Mouse (Mus musculus) MN1 (cell line): ENCODE data around the gene Ano8.
"Not testable (repeated sequence)": the region's sequence is repeated elsewhere in the genome, so short reads cannot be mapped to it uniquely, and the experiment has no call there.

Experiments
- DNase-seq: peaks from one replicate; pipeline ENCODE4 v3.0.0-alpha.2; 2016; ENCODE audit warnings: low spot score

Ano8 gene

GRCm38 (mm10) chr8:71485142-71486135 lies at the start of gene Ano8:
TSS of gene Ano8 (minus strand) at chr8:71485963.
- DNase-seq: peak; percentile 93

- DNase-seq: no peak
Measured at GRCm38 (mm10) chr8:71534263-71534810, 48.6 kb upstream of the Ano8 start.

- not testable (repeated sequence) for DNase-seq
Measured at GRCm38 (mm10) chr8:71530735-71531467, 45.1 kb upstream of the Ano8 start.

- no peak for DNase-seq
Measured at GRCm38 (mm10) chr8:71528362-71529073, 42.8 kb upstream of the Ano8 start.

- DNase-seq: no peak
Measured at GRCm38 (mm10) chr8:71527162-71527870, 41.6 kb upstream of the Ano8 start.

- no peak for DNase-seq
Measured at GRCm38 (mm10) chr8:71526272-71526671, 40.5 kb upstream of the Ano8 start.

GRCm38 (mm10) chr8:71525226-71526050 lies 39.7 kb upstream of the Ano8 start, which contains the start of gene Ccdc194:
TSS of gene Ccdc194 (minus strand) at chr8:71525711.
- DNase-seq: no peak

GRCm38 (mm10) chr8:71521634-71522033 lies 35.9 kb upstream of the Ano8 start:
- DNase-seq: peak; percentile 99

GRCm38 (mm10) chr8:71519037-71519825 lies 33.5 kb upstream of the Ano8 start:
- peak; percentile 90 for DNase-seq

- DNase-seq: no peak
Measured at GRCm38 (mm10) chr8:71516786-71517185, 31.0 kb upstream of the Ano8 start.

GRCm38 (mm10) chr8:71515043-71515442 lies 29.3 kb upstream of the Ano8 start:
- DNase-seq: no peak

- DNase-seq: no peak
Measured at GRCm38 (mm10) chr8:71513018-71513754, 27.4 kb upstream of the Ano8 start.

GRCm38 (mm10) chr8:71511644-71512043 lies 25.9 kb upstream of the Ano8 start, which contains the start of gene Plvap:
TSS of gene Plvap (minus strand) at chr8:71511752.
- DNase-seq: no peak

- DNase-seq: peak; percentile 61
Measured at GRCm38 (mm10) chr8:71509316-71509715, 23.6 kb upstream of the Ano8 start.

GRCm38 (mm10) chr8:71507589-71508104 lies 21.9 kb upstream of the Ano8 start:
- peak; percentile 85 for DNase-seq

GRCm38 (mm10) chr8:71505979-71506378 lies 20.2 kb upstream of the Ano8 start:
- DNase-seq: peak; percentile 68

- no peak for DNase-seq
Measured at GRCm38 (mm10) chr8:71505326-71505725, 19.6 kb upstream of the Ano8 start.

- no peak for DNase-seq
Measured at GRCm38 (mm10) chr8:71504349-71504748, 18.6 kb upstream of the Ano8 start.
